Mouse (Mus musculus) limb, embryonic 14.5 days (tissue): ENCODE measurements around the gene Rab3ip. TPM values are rescaled to one million over a fixed set of nuclear protein-coding genes. Genes with fewer than 3 reads are reported as not detected.

Source experiments
- ATAC-seq: fragments of 200-750 bp; cut with Nextera tagmentation; 2 replicates; pipeline ENCODE4 v1.8.0; 2017; ENCODE audit warnings: low read depth, moderate number of reproducible peaks, moderate TSS enrichment; ENCODE audit not compliant: low FRiP score
- DNase-seq: peaks from one replicate; pipeline ENCODE4 v3.0.0-alpha.2; 2015; ENCODE audit warnings: low spot score
- H3K27ac ChIP-seq: fragments of 300-500 bp; sonication (generic); replicated peaks from 2 replicates; pipeline ENCODE4 v1.5.1; 2014; ENCODE audit warnings: low read depth, mild to moderate bottlenecking, low read length, moderate library complexity, mixed read lengths
- H3K27me3 ChIP-seq: fragments of 300-500 bp; sonication (generic); 2 replicates; pipeline ENCODE4 v1.6.1; 2014; ENCODE audit warnings: low read length, mixed read lengths; ENCODE audit not compliant: control insufficient read depth, insufficient read depth
- H3K36me3 ChIP-seq: fragments of 300-500 bp; sonication (generic); 2 replicates; pipeline ENCODE4 v1.6.1; 2014; ENCODE audit warnings: mild to moderate bottlenecking, low read length, moderate library complexity, mixed read lengths; ENCODE audit not compliant: control insufficient read depth, insufficient read depth
- H3K4me1 ChIP-seq: fragments of 300-500 bp; sonication (generic); 2 replicates; pipeline ENCODE4 v1.6.1; 2014; ENCODE audit warnings: antibody characterized with exemption, low read length, mixed read lengths; ENCODE audit not compliant: control insufficient read depth, insufficient read depth
- H3K4me2 ChIP-seq: fragments of 300-500 bp; sonication (generic); replicated peaks from 2 replicates; pipeline ENCODE4 v1.6.1; 2014; ENCODE audit warnings: low read depth, mild to moderate bottlenecking, low read length, moderate library complexity; ENCODE audit not compliant: severe bottlenecking
- H3K4me3 ChIP-seq: fragments of 300-500 bp; sonication (generic); replicated peaks from 2 replicates; pipeline ENCODE4 v1.5.1; 2014; ENCODE audit warnings: low read length
- H3K9ac ChIP-seq: fragments of 300-500 bp; sonication (generic); 2 replicates; pipeline ENCODE4 v1.6.1; 2014; ENCODE audit warnings: mild to moderate bottlenecking, low read depth, low read length, moderate library complexity; ENCODE audit not compliant: severe bottlenecking
- H3K9me3 ChIP-seq: fragments of 300-500 bp; sonication (generic); 2 replicates; pipeline ENCODE4 v1.6.1; 2016; ENCODE audit warnings: low read length; ENCODE audit not compliant: control insufficient read depth
- POLR2A ChIP-seq: fragments of 200-500 bp; IDR thresholded peaks from 2 replicates; pipeline ENCODE4 v1.8.0; 2012; ENCODE audit warnings: inconsistent platforms, mild to moderate bottlenecking, moderate library complexity, borderline replicate concordance; ENCODE audit not compliant: insufficient read depth, insufficient read length; ENCODE audit errors: extremely low read depth
- WGBS: fragments of 180-500 bp; shearing (Covaris S2); extraction: QIAGEN DNeasy Blood & Tissue Kit; methylation state at CpG from one replicate; pipeline ENCODE4 v1.1.7; 2014; 5-methylcytosine and 5-hydroxymethylcytosine counted together
- polyA plus RNA-seq, 2 experiments: library from polyadenylated mRNA; depleted of rRNA in 1 of 2; stranded (reverse) in 1 of 2; unstranded in 1 of 2; fragments of >200 nt; fragmentation: Nextera tagmentation in 1 of 2; extraction: Ambion mirVana in 1 of 2; gene quantifications; 2 replicates each; pipeline versions ENCODE4 v1.2.1 to v1.2.3; 2012 to 2014

Rab3ip gene
- polyA plus RNA-seq, 2 experiments, result 24.3 to 27.0 TPM

DNA sequence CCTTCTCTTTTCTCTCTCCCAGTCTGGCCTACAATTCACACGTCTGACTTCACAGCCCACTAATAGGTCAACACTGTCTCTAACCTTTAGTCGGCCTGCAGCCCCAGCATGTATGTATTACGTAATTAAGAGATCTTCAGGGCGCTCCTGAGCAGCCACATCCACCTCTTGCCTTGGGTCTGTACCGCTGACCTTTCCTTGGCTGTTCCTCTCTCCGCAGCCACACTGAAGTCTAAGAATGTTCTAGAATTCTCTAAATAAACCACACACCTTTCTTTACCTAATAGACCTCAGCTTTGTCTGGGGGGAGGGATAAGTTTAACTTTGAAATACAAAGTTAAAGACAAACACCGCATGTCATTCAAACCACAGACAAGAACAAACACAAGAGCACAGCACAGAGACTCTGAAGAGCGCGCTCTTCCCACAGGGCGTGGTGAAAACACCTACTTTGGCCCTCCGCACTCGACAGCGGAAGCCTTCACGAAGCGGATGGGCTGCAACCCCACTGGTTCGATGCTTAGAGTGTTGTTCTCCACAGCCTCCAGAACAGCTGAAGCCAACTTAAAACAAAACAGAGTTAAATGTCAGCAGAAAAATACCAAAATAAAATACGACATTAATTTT, 36.8 kb downstream of the Rab3ip start:
- no peak for TF ChIP-seq POLR2A
- peaks cover 72% of the 10 kb centered on the region for H3K36me3 ChIP-seq

DNA sequence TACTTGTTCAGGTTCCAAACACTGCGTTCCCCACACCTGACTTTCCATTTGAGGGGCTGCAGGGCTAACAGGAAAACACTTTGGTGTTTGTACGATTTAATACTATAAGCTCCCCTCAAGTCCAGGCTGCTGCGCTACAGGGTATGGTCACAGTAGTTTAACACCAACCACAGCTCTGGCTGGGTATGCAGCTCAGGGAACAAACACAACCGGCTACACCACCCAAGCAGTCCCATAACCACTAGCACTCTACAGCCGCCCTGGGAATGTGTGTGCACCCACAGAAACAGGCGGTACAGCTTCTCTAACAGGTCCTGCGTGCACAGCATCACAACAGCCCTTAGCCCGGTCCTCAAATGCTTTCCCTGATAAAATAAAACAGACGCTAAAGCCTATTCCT, 37.7 kb downstream of the Rab3ip start:
- ATAC-seq (no peak), DNase-seq (no peak)
- no peak for TF ChIP-seq POLR2A
- no peaks in the 10 kb centered on the region for H3K9me3 ChIP-seq
- no peak overlapping the region for H3K27ac ChIP-seq
- H3K9ac ChIP-seq, result no peak overlapping the region
- H3K4me1 ChIP-seq, result no peaks in the 10 kb centered on the region
- 73% methylated on average over 9 of the region's 9 CpGs for WGBS
- no peak overlapping the region for H3K4me3 ChIP-seq
- H3K36me3 ChIP-seq, result peaks cover 76% of the 10 kb centered on the region
- H3K27me3 ChIP-seq, result no peaks in the 10 kb centered on the region
- H3K4me2 ChIP-seq, result no peak overlapping the region

More for the DNA sequence above, 36.8 kb downstream of the Rab3ip start:
- Histone ChIP-seq H3K4me3 (no peak overlapping the region), H3K9me3 (no peaks in the 10 kb centered on the region), H3K9ac (no peak overlapping the region), H3K4me2 (no peak overlapping the region), H3K27ac (no peak overlapping the region), H3K4me1 (no peaks in the 10 kb centered on the region), H3K27me3 (no peaks in the 10 kb centered on the region)
- WGBS, result 88% methylated on average over 17 of the region's 17 CpGs
- ATAC-seq (no peak), DNase-seq (no peak)

DNA sequence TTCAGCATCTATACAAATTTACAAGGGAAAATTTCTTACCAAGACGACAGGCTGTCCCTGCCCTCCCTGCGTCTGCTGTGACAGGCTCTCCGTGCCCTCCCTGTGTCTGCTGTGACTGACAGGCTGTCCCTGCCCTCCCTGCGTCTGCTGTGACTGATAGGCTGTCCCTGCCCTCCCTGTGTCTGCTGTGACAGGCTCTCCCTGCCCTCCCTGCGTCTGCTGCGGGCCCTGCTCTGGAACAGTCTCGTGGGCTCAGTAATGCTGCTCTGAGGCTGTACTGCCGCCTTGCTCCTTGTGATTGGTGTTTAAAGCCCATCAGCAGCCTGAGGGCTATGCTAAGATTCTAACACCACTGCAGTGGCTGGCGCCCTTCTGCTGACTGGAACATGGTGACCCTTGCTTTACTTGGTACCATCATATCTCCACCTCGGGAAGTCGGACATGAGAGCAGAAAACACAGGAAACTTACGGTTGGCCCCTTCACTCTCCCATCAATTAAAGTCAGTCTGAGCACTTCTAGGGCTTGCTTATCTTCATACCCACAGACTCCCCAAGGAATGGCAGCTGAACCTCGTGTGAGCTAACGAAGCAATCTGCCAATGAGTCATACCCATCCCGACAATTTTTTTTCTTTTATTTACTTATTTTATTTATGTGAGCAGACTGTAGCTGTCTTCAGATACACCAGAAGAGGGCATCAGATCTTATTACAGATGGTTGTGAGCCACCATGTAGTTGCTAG, 41.5 kb downstream of the Rab3ip start:
- no peak for DNase-seq
- H3K4me2 ChIP-seq, result no peak overlapping the region
- no peaks in the 10 kb centered on the region for H3K27me3 ChIP-seq
- ATAC-seq, result no peak
- H3K9ac ChIP-seq, result no peak overlapping the region
- no peak overlapping the region for H3K4me3 ChIP-seq
- no peaks in the 10 kb centered on the region for H3K9me3 ChIP-seq
- no peaks in the 10 kb centered on the region for H3K4me1 ChIP-seq
- no peak for TF ChIP-seq POLR2A
- 78% methylated on average over 15 of the region's 15 CpGs for whole genome bisulfite sequencing
- no peak overlapping the region for H3K27ac ChIP-seq
- peaks cover 83% of the 10 kb centered on the region for H3K36me3 ChIP-seq

- 92% methylated on average over 9 of the region's 9 CpGs for WGBS
- H3K9ac ChIP-seq, result no peak overlapping the region
- H3K36me3 ChIP-seq, result peaks cover 66% of the 10 kb centered on the region
- no peak overlapping the region for H3K4me3 ChIP-seq
- no peak for DNase-seq
- H3K27ac ChIP-seq, result no peak overlapping the region
- no peak overlapping the region for H3K4me2 ChIP-seq
- no peaks in the 10 kb centered on the region for H3K9me3 ChIP-seq
- ATAC-seq, result no peak
- no peak for TF ChIP-seq POLR2A
- no peaks in the 10 kb centered on the region for H3K27me3 ChIP-seq
- no peaks in the 10 kb centered on the region for H3K4me1 ChIP-seq
These were observed 43.8 kb downstream of the Rab3ip start for GRCm38 (mm10) chr10:116906794-116907193.

DNA sequence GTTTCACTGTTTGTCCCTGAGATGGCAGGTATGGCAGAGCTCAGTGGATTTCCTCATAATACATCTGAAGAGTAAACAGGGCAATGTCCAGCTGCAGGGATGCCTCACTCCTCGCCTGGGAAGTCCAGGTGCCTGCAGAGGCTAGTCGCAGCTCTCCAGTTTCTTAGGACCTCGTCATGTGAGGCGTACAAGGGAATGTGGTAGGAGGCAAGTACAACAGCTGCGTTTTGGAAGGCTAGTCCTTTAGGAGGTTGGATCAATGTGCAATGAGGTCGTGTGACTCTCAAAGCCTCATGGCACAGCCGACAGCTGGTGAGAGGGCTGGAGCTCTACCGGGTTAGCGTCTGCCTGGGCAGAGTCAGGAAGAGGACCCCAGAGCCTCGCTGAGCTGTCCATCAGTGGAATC, 46.1 kb downstream of the Rab3ip start:
- Histone ChIP-seq H3K4me2 (no peak overlapping the region), H3K9me3 (no peaks in the 10 kb centered on the region), H3K9ac (no peak overlapping the region), H3K27me3 (no peaks in the 10 kb centered on the region), H3K4me3 (no peak overlapping the region), H3K27ac (no peak overlapping the region), H3K36me3 (peaks cover 44% of the 10 kb centered on the region), H3K4me1 (no peaks in the 10 kb centered on the region)
- 85% methylated on average over 10 of the region's 10 CpGs for WGBS
- peak; percentile 72 for ATAC-seq
- TF ChIP-seq POLR2A, result no peak
- no peak for DNase-seq
